Mouse (Mus musculus) midbrain, embryonic 11.5 days (tissue): Measurements from ENCODE around the gene Six2. TPM values are rescaled to one million over a fixed set of nuclear protein-coding genes. Genes with fewer than 3 reads are reported as not detected.

Experiments used
- ATAC-seq: fragments of 200-750 bp; cut with Nextera tagmentation; 2 replicates; pipeline ENCODE4 v1.8.0; 2017; ENCODE audit warnings: moderate TSS enrichment, moderate library complexity; ENCODE audit not compliant: low FRiP score
- DNase-seq: peaks from one replicate; pipeline ENCODE4 v3.0.0; 2015; ENCODE audit warnings: low spot score; ENCODE audit errors: missing footprints
- H3K27ac ChIP-seq: fragments of 300-500 bp; sonication (generic); 2 replicates; pipeline ENCODE4 v1.5.1; 2014; ENCODE audit warnings: low read depth, low read length
- H3K27me3 ChIP-seq: fragments of 300-500 bp; sonication (generic); 2 replicates; pipeline ENCODE4 v1.6.1; 2014; ENCODE audit warnings: mild to moderate bottlenecking, low read length, moderate library complexity, mixed read lengths; ENCODE audit not compliant: control insufficient read depth, insufficient read depth
- H3K36me3 ChIP-seq: fragments of 300-500 bp; sonication (generic); 2 replicates; pipeline ENCODE4 v1.6.1; 2014; ENCODE audit warnings: mild to moderate bottlenecking, low read length, moderate library complexity, mixed read lengths; ENCODE audit not compliant: control insufficient read depth, insufficient read depth
- H3K4me1 ChIP-seq: fragments of 300-500 bp; sonication (generic); 2 replicates; pipeline ENCODE4 v1.6.1; 2014; ENCODE audit warnings: low read length; ENCODE audit not compliant: control insufficient read depth, insufficient read depth
- H3K4me2 ChIP-seq: fragments of 300-500 bp; sonication (generic); 2 replicates; pipeline ENCODE4 v1.6.1; 2014; ENCODE audit warnings: mild to moderate bottlenecking, moderate library complexity
- H3K4me3 ChIP-seq: fragments of 300-500 bp; sonication (generic); 2 replicates; pipeline ENCODE4 v1.5.1; 2014; ENCODE audit warnings: low read depth, low read length
- H3K9ac ChIP-seq: fragments of 300-500 bp; sonication (generic); 2 replicates; pipeline ENCODE4 v1.6.1; 2014; ENCODE audit warnings: low read length
- H3K9me3 ChIP-seq: fragments of 300-500 bp; sonication (generic); 2 replicates; pipeline ENCODE4 v1.6.1; 2016; ENCODE audit warnings: low read length; ENCODE audit not compliant: control insufficient read depth
- WGBS: fragments of 180-500 bp; shearing (Covaris S2); extraction: QIAGEN DNeasy Blood & Tissue Kit; methylation state at CpG from one replicate; pipeline ENCODE4 v1.1.7; 2014; 5-methylcytosine and 5-hydroxymethylcytosine counted together
- polyA plus RNA-seq: library from polyadenylated mRNA; unstranded; fragments of >200 nt; fragmentation: Nextera tagmentation; extraction: Ambion mirVana; gene quantifications from 2 replicates; pipeline ENCODE4 v1.2.1, GENCODE M21; 2014

Six2 gene
- polyA plus RNA-seq, 1 experiment from 2014 or later: 5.6 TPM

DNA sequence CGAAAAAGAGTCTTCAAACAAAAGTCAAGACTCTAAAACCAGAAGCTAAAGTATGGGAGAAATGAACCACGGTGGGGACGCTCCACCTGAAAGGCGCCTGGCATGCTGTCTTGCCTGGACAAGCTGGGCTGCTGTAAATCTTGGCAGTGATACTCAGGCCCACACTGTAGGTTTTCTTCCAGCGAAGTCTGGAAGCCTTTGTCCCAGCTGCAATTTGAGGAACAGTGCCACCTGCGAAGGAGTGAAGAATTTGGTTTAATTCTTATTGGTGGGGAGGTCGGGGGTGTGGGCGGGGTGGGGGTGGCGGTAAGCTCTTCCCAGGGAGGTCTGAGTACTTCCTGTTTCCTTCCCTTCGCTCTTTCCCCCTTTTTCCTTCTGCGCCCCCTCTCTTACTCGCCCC is 42.8 kb downstream of the Six2 start:
- WGBS: 5% methylated on average over 10 of the region's 12 CpGs
- no peaks in the 10 kb centered on the region for H3K9me3 ChIP-seq
- peak overlapping the region; percentile 66 for H3K4me2 ChIP-seq
- ATAC-seq: peak; percentile 22; the same call in 1 of the 2 replicates
- H3K27ac ChIP-seq: no peak overlapping the region
- H3K27me3 ChIP-seq: peaks cover 42% of the 10 kb centered on the region
- H3K4me1 ChIP-seq: peaks cover 8% of the 10 kb centered on the region
- H3K4me3 ChIP-seq: peak overlapping the region; percentile 26
- H3K9ac ChIP-seq: peak overlapping the region; percentile 47
- DNase-seq: peak; percentile 89
- H3K36me3 ChIP-seq: no peaks in the 10 kb centered on the region

- WGBS: 75% methylated on average over 5 of the region's 6 CpGs
- peak; percentile 57 for DNase-seq
- H3K27me3 ChIP-seq: peaks cover 5% of the 10 kb centered on the region
- H3K36me3 ChIP-seq: no peaks in the 10 kb centered on the region
- H3K9ac ChIP-seq: no peak overlapping the region
- no peak overlapping the region for H3K4me3 ChIP-seq
- no peak overlapping the region for H3K4me2 ChIP-seq
- no peak overlapping the region for H3K27ac ChIP-seq
- ATAC-seq: no peak
- no peaks in the 10 kb centered on the region for H3K9me3 ChIP-seq
- H3K4me1 ChIP-seq: no peaks in the 10 kb centered on the region
These were observed 50.2 kb downstream of the Six2 start for GRCm38 (mm10) chr17:85637876-85638275.

Other genes starting within 250 kb of the Six2 start
- 6.7 and 10.7 TPM in 2 replicates for gene Six3, start 74.7 kb downstream of the Six2 start, polyA plus RNA-seq